Mouse (Mus musculus) monocyte, adult 5-6 weeks (primary cell): ENCODE results near the gene Gm11172. TPM values are rescaled to one million over a fixed set of nuclear protein-coding genes. Genes with fewer than 3 reads are reported as not detected.
"Not testable (repeated sequence)": the region's sequence is repeated elsewhere in the genome, so short reads cannot be mapped to it uniquely, and the experiment has no call there.

Experiments
- ATAC-seq: fragments of 153-309, 156-312 bp; replicated peaks from 2 replicates; pipeline ENCODE4 v1.8.0; 2017; ENCODE audit warnings: mild to moderate bottlenecking; ENCODE audit not compliant: low TSS enrichment, insufficient number of reproducible peaks, severe bottlenecking, poor library complexity, low FRiP score
- total RNA-seq: library from RNA; stranded (forward); fragments of 200-1000, 200-491, 200-594 nt; gene quantifications from 3 replicates; pipeline ENCODE4 v1.2.3, GENCODE M21; 2017

Gene Gm11172
- total RNA-seq, 1 experiment from 2014 or later = not detected

- no peak for ATAC-seq
Observed at GRCm38 (mm10) chr16:10783883-10784792, 28.6 kb upstream of the Gm11172 start.

GRCm38 (mm10) chr16:10784793-10785370, 27.8 kb upstream of the Gm11172 start:
- ATAC-seq = peak; percentile 43

GRCm38 (mm10) chr16:10785371-10786231, 27.1 kb upstream of the Gm11172 start, which contains the start of gene Socs1:
Socs1 (minus strand) TSS chr16:10785536.
- ATAC-seq = peak; percentile 42

GRCm38 (mm10) chr16:10786288-10786687, 26.4 kb upstream of the Gm11172 start:
- peak; percentile 79 for ATAC-seq

GRCm38 (mm10) chr16:10786782-10787547, 25.8 kb upstream of the Gm11172 start:
- ATAC-seq = no peak

- no peak for ATAC-seq
Observed at GRCm38 (mm10) chr16:10787548-10788058, 25.1 kb upstream of the Gm11172 start.

- ATAC-seq = no peak
Observed at GRCm38 (mm10) chr16:10788271-10788670, 24.4 kb upstream of the Gm11172 start, which contains the start of gene Tnp2. Tnp2 (minus strand) TSS chr16:10788660.

- no peak for ATAC-seq
Observed at GRCm38 (mm10) chr16:10788866-10789265, 23.8 kb upstream of the Gm11172 start.

GRCm38 (mm10) chr16:10790702-10791101, 22.0 kb upstream of the Gm11172 start, which contains the start of gene Prm3:
Prm3 (minus strand) TSS chr16:10790914.
- ATAC-seq = no peak

GRCm38 (mm10) chr16:10796034-10796433, 16.7 kb upstream of the Gm11172 start, which contains the start of gene Prm2:
Prm2 (minus strand) TSS chr16:10796134.
- no peak for ATAC-seq

GRCm38 (mm10) chr16:10802420-10802819, 10.3 kb upstream of the Gm11172 start:
- ATAC-seq = not testable (repeated sequence)

- ATAC-seq = no peak
Observed at GRCm38 (mm10) chr16:10805789-10806527, 6.8 kb upstream of the Gm11172 start, which contains the start of gene Prm1. Prm1 (minus strand) TSS chr16:10805839.

- no peak for ATAC-seq
Observed at GRCm38 (mm10) chr16:10810376-10810775, 2.3 kb upstream of the Gm11172 start.

- ATAC-seq = no peak
Observed at GRCm38 (mm10) chr16:10813726-10814125, 1.0 kb downstream of the Gm11172 start.

GRCm38 (mm10) chr16:10814864-10815263, 2.1 kb downstream of the Gm11172 start:
- ATAC-seq = no peak

- no peak for ATAC-seq
Observed at GRCm38 (mm10) chr16:10818579-10819135, 5.9 kb downstream of the Gm11172 start.

- no peak for ATAC-seq
Observed at GRCm38 (mm10) chr16:10819966-10820365, 7.3 kb downstream of the Gm11172 start.
